Mouse (Mus musculus) ES-Bruce4 (cell line): Measurements from ENCODE around the gene Rasa2.

Source experiments
- CTCF ChIP-seq: IDR thresholded peaks from one replicate; pipeline ENCODE4 v1.8.1; 2011; ENCODE audit warnings: low read depth, low read length
- EP300 ChIP-seq: IDR thresholded peaks from 2 replicates; pipeline ENCODE4 v1.6.1; 2011; ENCODE audit warnings: low read depth, low read length; ENCODE audit not compliant: insufficient read depth
- POLR2A ChIP-seq: IDR thresholded peaks from one replicate; pipeline ENCODE4 v1.8.1; 2011; ENCODE audit warnings: low read length; ENCODE audit not compliant: insufficient read depth

DNA sequence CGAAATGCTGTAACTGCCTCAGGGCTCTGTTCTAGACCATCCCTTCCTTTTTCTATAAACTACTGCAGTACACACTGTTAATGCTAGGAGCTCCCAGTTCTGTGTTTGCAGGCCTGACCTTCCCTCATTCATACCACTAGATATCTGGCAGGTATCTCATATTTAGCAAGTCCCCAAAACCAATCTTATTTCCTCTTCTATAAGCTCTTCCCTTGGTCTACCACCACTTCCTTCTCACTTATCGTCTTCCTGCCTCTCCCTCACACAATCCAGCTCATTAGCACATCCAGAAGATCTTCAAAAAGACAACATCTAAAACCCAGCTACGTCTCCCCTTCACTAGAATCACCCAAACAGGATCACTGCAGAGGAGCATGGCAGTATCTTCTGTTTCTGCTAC lies 19.1 kb downstream of the Rasa2 start:
- TF ChIP-seq POLR2A (no peak), CTCF (no peak), EP300 (no peak)
